Comparison of ENCODE assay signal across 8 mouse cellular contexts in genomic region chr4:128729709-128730037, GRCm38 (mm10). TPM values are rescaled to one million over a fixed set of nuclear protein-coding genes. Genes with fewer than 3 reads are reported as not detected.
DNase-seq lines count a peak whose midpoint lies in the region; ATAC-seq and TF ChIP-seq lines count a peak whose summit lies in the region.

No protein-coding gene starts in this region.

- H3K9me3 ChIP-seq in heart, embryonic 12.5 days (replicated peaks): no peaks in the 10 kb centered on the region

- peak; percentile 31; the same call in 1 of the 2 replicates for ATAC-seq in heart, embryonic 12.5 days (ENCODE audit: insufficient number of reproducible peaks, low FRiP score)
- ATAC-seq in megakaryocyte progenitor cell, adult 5-6 weeks (replicated peaks; ENCODE audit: poor library complexity): 0 out of 2 replicates have a peak, but pooled peaks have one; percentile 10

- H3K4me2 ChIP-seq in heart, embryonic 12.5 days: peak overlapping the region; percentile 92

- no peak for DNase-seq in spleen, adult 2 months (ENCODE audit: low read depth in 1 of 2, low spot score in 2 of 2)
- DNase-seq in spleen, postnatal 36 days (ENCODE audit: low spot score in 2 of 2): no peak
- DNase-seq in kidney, postnatal 25 days: peak; percentile 59 to 64
- no peak for DNase-seq in thymus, postnatal 25 days
- DNase-seq in layer of hippocampus, adult 8-10 months (ENCODE audit: low spot score in 2 of 2): no peak
- no peak for DNase-seq in adrenal gland, postnatal 36 days

- TF ChIP-seq CTCF in spleen, adult 2 months (IDR thresholded peaks at IDR 0.05; ENCODE audit: extremely low read depth, insufficient read depth, insufficient read length, insufficient replicate concordance): no peak

- no peaks in the 10 kb centered on the region for H3K27me3 ChIP-seq in spleen, adult 2 months (ENCODE audit: control insufficient read depth, insufficient read depth, low read length)
- no peaks in the 10 kb centered on the region for H3K27me3 ChIP-seq in heart, embryonic 12.5 days (replicated peaks)

- peak overlapping the region; percentile 100 for H3K9ac ChIP-seq in heart, embryonic 12.5 days

- peak overlapping the region; percentile 92; the same call in 1 of the 2 replicates for H3K4me3 ChIP-seq in spleen, adult 2 months (ENCODE audit: extremely low read depth, insufficient read depth, insufficient read length)
- peak overlapping the region; percentile 85 for H3K4me3 ChIP-seq in heart, embryonic 12.5 days

- peak overlapping the region; percentile 39; the same call in 1 of the 2 replicates for H3K27ac ChIP-seq in spleen, adult 2 months (ENCODE audit: insufficient read depth, low read length)
- H3K27ac ChIP-seq in heart, embryonic 12.5 days (ENCODE audit: poor library complexity, severe bottlenecking): peak overlapping the region; percentile 81

- 22% methylated on average over 5 of the region's 5 CpGs for WGBS in spleen, adult 2 months
- WGBS in heart, embryonic 12.5 days: 28% methylated on average over 5 of the region's 5 CpGs

- H3K36me3 ChIP-seq in spleen, adult 2 months (ENCODE audit: control insufficient read depth, insufficient read depth, low read length): no peaks in the 10 kb centered on the region; the same call in 1 of the 2 replicates
- H3K36me3 ChIP-seq in heart, embryonic 12.5 days: peaks cover 11% of the 10 kb centered on the region

- TF ChIP-seq POLR2A in spleen, adult 2 months (IDR thresholded peaks at IDR 0.05; ENCODE audit: low read depth, low read length): no peak

- H3K4me1 ChIP-seq in spleen, adult 2 months (ENCODE audit: control insufficient read depth, insufficient read depth, insufficient read length): peaks cover 33% of the 10 kb centered on the region
- peaks cover 68% of the 10 kb centered on the region for H3K4me1 ChIP-seq in heart, embryonic 12.5 days (replicated peaks)

RNA-seq across cellular contexts. Expression of gene A3galt2, which starts 25.5 kb away (rescaled TPM):
- 0.41 TPM in 2 replicates for polyA plus RNA-seq in spleen, adult 2 months (2012; rRNA removed)
- 0.09 TPM in 2 replicates for polyA plus RNA-seq in heart, embryonic 12.5 days (2016; fragmentation: Nextera tagmentation; extraction: Ambion mirVana)
- total RNA-seq in megakaryocyte progenitor cell, adult 5-6 weeks (2015): not detected in 2 replicates
- total RNA-seq in megakaryocyte progenitor cell, adult 5-6 weeks (2017): not detected in 2 replicates
- total RNA-seq in layer of hippocampus, adult 8-10 months (2022): under 1 TPM; 0.13 to 0.53 (median 0.22) TPM
- under 1 TPM; 0.16 to 0.30 TPM for total RNA-seq in adrenal gland, postnatal 36 days (2021)

Comparison
In these comparisons a context has a peak if more than half of its experiments do, and no peak if none do; other contexts are left out.
1. DNase-seq: peak in kidney, postnatal 25 days (2 of 2); none in spleen, adult 2 months (0 of 2), spleen, postnatal 36 days (0 of 2), thymus, postnatal 25 days (single experiment), layer of hippocampus, adult 8-10 months (0 of 2) and adrenal gland, postnatal 36 days (0 of 2).